Mouse (Mus musculus) intestine, embryonic 14.5 days (tissue): ENCODE measurements at regions not wholly inside any gene's neighbourhood (a gene's known extent, or its start where the extent isn't known, plus 50 kb on each side); places are given as distances from the start of the nearest gene placed in this dataset.

ENCODE experiments used
- ATAC-seq: fragments of 200-750 bp; cut with Nextera tagmentation; replicated peaks from 2 replicates; pipeline ENCODE4 v1.8.0; 2017; ENCODE audit warnings: low read depth, moderate number of reproducible peaks, moderate TSS enrichment, moderate library complexity; ENCODE audit not compliant: low FRiP score, low TSS enrichment
- DNase-seq: peaks from one replicate; pipeline ENCODE4 v3.0.0-alpha.2; 2018; ENCODE audit warnings: low spot score
- H3K27ac ChIP-seq: fragments of 300-500 bp; sonication (generic); 2 replicates; pipeline ENCODE4 v1.5.1; 2014; ENCODE audit warnings: low read depth, mild to moderate bottlenecking, control low read depth
- H3K27me3 ChIP-seq: fragments of 300-500 bp; sonication (generic); replicated peaks from 2 replicates; pipeline ENCODE4 v1.6.1; 2014; ENCODE audit warnings: low read length, control low read depth; ENCODE audit not compliant: control insufficient read depth, insufficient read depth
- H3K36me3 ChIP-seq: fragments of 300-500 bp; sonication (generic); 2 replicates; pipeline ENCODE4 v1.6.1; 2014; ENCODE audit warnings: low read length, control low read depth; ENCODE audit not compliant: control insufficient read depth, insufficient read depth
- H3K4me1 ChIP-seq: fragments of 300-500 bp; sonication (generic); replicated peaks from 2 replicates; pipeline ENCODE4 v1.6.1; 2014; ENCODE audit warnings: low read length, control low read depth, mixed read lengths; ENCODE audit not compliant: control insufficient read depth, insufficient read depth
- H3K4me2 ChIP-seq: fragments of 300-500 bp; sonication (generic); 2 replicates; pipeline ENCODE4 v1.6.1; 2014; ENCODE audit warnings: low read length
- H3K4me3 ChIP-seq: fragments of 300-500 bp; sonication (generic); 2 replicates; pipeline ENCODE4 v1.5.1; 2014; ENCODE audit warnings: low read depth, low read length, control low read depth, mixed read lengths
- H3K9ac ChIP-seq: fragments of 300-500 bp; sonication (generic); 2 replicates; pipeline ENCODE4 v1.6.1; 2014; ENCODE audit warnings: mild to moderate bottlenecking, low read length
- H3K9me3 ChIP-seq: fragments of 300-500 bp; sonication (generic); 2 replicates; pipeline ENCODE4 v1.6.1; 2016; ENCODE audit warnings: low read length, control low read depth; ENCODE audit not compliant: control insufficient read depth
- WGBS: fragments of 180-500 bp; shearing (Covaris S2); extraction: QIAGEN DNeasy Blood & Tissue Kit; methylation state at CpG from one replicate; pipeline ENCODE4 v1.1.7; 2014; 5-methylcytosine and 5-hydroxymethylcytosine counted together

DNA sequence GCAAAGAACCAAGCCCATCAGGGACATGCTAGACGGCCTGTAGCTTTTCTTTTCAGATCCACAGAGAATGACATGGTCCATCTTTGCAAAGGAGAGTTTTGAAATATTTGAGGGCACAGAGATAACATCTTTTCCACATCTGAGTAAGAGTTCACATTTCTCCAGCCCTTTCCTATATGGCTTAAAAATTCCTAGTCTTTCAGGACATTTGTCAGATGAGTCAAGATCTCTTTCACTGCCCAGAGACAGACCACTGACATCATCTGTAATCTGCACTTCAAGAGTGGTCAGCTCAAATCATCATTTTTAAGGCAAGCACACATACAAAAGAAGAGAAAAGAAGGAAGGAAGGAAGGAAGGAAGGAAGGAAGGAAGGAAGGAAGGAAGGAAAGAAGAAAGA lies 397.3 kb downstream of the Ttll7 start:
- Histone ChIP-seq H3K36me3 (no peaks in the 10 kb centered on the region), H3K27me3 (no peaks in the 10 kb centered on the region), H3K4me2 (no peak overlapping the region), H3K9ac (no peak overlapping the region), H3K4me1 (no peaks in the 10 kb centered on the region; the same call in 1 of the 2 replicates), H3K27ac (no peak overlapping the region), H3K9me3 (no peaks in the 10 kb centered on the region), H3K4me3 (no peak overlapping the region)
- WGBS, result 90% methylated on average over 1 of the region's 1 CpGs
- no peak for DNase-seq
- no peak for ATAC-seq

DNA sequence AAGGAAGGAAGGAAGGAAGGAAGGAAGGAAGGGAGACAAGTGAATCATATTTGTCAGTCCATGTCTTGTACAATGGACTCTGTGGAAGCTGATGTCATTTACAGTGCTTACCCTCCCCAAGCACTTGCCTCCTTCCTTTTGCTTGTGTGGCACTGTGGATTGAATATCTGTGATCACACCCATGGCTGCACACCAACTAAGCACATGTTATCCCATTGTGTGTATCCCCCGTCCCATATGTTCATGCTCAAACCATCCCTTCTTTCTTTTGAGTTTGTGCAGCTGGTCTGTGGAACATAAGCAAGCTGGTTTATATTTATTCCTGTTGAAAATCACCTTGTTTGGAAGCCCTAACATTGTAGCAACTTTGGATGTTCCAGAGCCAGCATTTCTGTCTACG lies 397.7 kb downstream of the Ttll7 start:
- no peak overlapping the region for H3K9ac ChIP-seq
- no peaks in the 10 kb centered on the region; the same call in 1 of the 2 replicates for H3K4me1 ChIP-seq
- H3K36me3 ChIP-seq, result no peaks in the 10 kb centered on the region
- no peaks in the 10 kb centered on the region for H3K27me3 ChIP-seq
- no peak overlapping the region for H3K4me3 ChIP-seq
- H3K9me3 ChIP-seq, result no peaks in the 10 kb centered on the region
- WGBS, result 83% methylated on average over 2 of the region's 2 CpGs
- ATAC-seq, result no peak
- H3K4me2 ChIP-seq, result no peak overlapping the region
- H3K27ac ChIP-seq, result no peak overlapping the region
- DNase-seq, result no peak

DNA sequence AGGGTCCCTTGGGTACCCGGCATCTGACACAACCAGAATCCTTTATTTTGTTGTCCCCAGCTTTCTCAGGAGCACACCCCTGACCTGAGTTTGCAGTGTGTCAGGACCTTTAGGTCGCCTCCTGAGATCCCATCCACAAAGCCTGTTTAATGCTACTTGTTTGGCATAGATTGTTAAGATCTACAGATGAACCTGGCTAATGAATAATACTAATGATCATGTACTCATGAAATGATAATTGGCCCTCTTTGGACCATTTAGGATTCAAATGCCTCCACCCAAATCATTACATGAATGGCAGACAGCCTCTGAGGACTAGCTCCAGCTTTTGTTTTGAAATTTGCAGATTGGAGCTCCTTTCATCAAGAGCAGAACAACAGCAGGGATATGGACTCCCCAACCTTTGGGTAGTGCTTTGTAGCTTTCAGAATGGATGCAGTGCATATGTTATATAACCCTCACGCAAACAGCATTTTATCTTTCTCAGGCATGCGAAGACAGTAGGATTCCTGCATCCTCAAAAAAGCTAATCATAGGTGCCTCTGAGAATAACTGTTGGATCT lies 400.1 kb downstream of the Ttll7 start:
- Histone ChIP-seq H3K27me3 (no peaks in the 10 kb centered on the region), H3K4me1 (no peaks in the 10 kb centered on the region; the same call in 1 of the 2 replicates), H3K4me2 (no peak overlapping the region), H3K4me3 (no peak overlapping the region), H3K27ac (no peak overlapping the region), H3K36me3 (no peaks in the 10 kb centered on the region), H3K9ac (no peak overlapping the region), H3K9me3 (no peaks in the 10 kb centered on the region)
- WGBS, result 68% methylated on average over 4 of the region's 4 CpGs
- ATAC-seq, result no peak
- no peak for DNase-seq

DNA sequence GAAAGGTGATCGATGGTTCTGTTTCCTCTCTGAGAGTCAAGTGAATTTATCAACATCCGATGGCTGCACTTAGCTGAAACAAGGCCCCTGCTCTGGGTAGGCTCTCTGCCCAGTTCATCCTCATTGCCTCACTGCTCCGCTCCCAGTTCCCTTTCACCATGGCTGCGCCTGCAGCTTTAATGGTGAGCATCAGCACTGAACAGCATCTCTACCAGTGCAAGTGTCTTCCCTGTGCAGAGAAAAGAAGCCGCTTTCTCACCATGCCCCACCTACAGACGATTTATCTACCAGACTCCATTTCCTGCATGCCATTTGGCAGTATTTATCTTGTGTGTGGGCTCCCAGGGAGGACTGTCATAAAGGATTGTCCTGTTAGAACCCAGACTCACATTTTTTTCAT lies 400.6 kb downstream of the Ttll7 start:
- Histone ChIP-seq H3K27ac (no peak overlapping the region), H3K36me3 (no peaks in the 10 kb centered on the region), H3K4me2 (no peak overlapping the region), H3K9me3 (no peaks in the 10 kb centered on the region), H3K4me1 (no peaks in the 10 kb centered on the region; the same call in 1 of the 2 replicates), H3K9ac (no peak overlapping the region), H3K4me3 (no peak overlapping the region), H3K27me3 (no peaks in the 10 kb centered on the region)
- no peak for DNase-seq
- WGBS, result 29% methylated on average over 6 of the region's 6 CpGs
- 0 out of 2 replicates have a peak, but pooled peaks have one; percentile 5 for ATAC-seq

DNA sequence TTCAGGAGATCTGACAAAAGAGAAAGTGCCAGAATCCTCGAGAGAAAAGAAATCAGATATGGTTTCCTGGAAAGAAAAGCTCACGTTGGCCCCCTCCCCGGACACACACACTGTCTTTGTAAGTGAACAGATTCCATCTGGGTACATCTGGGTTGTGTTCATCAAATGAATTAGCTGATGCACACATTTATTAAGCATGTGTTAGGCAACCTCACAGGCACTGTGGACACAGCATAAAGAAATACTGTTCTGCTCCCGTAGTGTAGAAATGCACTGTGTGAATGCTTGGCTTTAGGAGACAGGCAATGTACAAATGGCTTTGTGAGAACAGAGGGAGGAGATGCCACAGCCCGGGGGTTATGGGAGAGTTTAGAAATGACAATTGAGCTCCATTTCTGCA lies 402.3 kb downstream of the Ttll7 start:
- DNase-seq (no peak), ATAC-seq (no peak)
- H3K4me1 ChIP-seq, result no peaks in the 10 kb centered on the region; the same call in 1 of the 2 replicates
- no peaks in the 10 kb centered on the region for H3K36me3 ChIP-seq
- no peak overlapping the region for H3K9ac ChIP-seq
- no peaks in the 10 kb centered on the region for H3K27me3 ChIP-seq
- 53% methylated on average over 5 of the region's 5 CpGs for WGBS
- no peak overlapping the region for H3K4me2 ChIP-seq
- no peaks in the 10 kb centered on the region for H3K9me3 ChIP-seq
- H3K27ac ChIP-seq, result no peak overlapping the region
- no peak overlapping the region for H3K4me3 ChIP-seq

DNA sequence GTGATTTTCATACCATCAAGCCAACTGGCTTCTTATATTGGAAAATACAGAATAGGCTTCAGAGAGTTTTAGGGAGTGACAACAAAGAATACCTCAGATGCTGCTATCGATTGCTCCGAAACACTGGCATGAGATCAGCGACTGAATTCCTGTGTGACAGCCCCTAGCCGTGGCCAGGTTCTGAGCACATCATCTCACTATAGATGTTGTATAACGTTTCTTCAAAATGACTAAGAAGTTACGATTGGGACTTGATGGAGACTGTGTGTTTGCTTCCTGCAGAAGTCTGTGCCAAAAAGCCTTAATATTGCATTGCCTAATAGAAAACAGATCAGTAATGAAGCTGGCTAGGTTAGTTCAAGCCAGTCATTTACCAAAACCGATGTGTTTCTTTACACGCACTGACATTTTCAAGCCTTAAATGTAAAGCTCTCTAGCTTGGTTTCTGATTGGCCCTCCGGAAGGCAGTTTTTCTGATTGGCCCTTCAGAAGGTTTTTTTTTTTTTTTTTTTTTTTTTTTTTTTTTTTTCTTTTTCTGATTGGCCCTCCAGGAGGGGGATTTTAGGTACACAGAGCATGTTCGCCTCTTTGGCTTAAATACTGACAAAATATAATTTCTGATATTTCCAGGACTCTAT lies 408.9 kb downstream of the Ttll7 start:
- no peak overlapping the region for H3K9ac ChIP-seq
- no peaks in the 10 kb centered on the region for H3K9me3 ChIP-seq
- ATAC-seq, result no peak
- 81% methylated on average over 10 of the region's 10 CpGs for WGBS
- no peak for DNase-seq
- H3K27ac ChIP-seq, result no peak overlapping the region
- no peaks in the 10 kb centered on the region for H3K27me3 ChIP-seq
- no peak overlapping the region for H3K4me2 ChIP-seq
- H3K4me3 ChIP-seq, result no peak overlapping the region
- H3K4me1 ChIP-seq, result no peaks in the 10 kb centered on the region
- H3K36me3 ChIP-seq, result no peaks in the 10 kb centered on the region

DNA sequence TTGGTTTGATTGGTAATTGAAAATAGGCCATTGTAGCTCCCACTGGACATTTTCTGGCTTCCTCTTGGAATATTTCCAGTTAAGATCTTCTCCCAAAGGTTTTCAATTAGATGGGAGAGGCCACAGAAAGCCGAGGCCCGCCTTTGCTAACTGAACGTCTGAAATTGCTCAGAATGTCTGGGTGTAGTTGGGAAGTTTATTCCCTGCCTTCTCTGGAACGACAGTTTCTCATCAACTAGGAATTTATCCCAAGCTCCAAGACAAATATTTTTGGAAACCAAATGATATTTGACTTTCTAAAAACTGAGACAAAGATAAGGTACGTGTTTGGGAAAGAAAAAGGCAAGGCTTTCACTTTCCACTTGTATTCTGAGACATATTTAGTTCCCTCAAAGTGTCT lies 414.4 kb downstream of the Ttll7 start:
- H3K27ac ChIP-seq, result no peak overlapping the region
- no peak overlapping the region for H3K9ac ChIP-seq
- DNase-seq (no peak), ATAC-seq (no peak)
- H3K4me1 ChIP-seq, result no peaks in the 10 kb centered on the region
- H3K27me3 ChIP-seq, result no peaks in the 10 kb centered on the region
- no peaks in the 10 kb centered on the region for H3K36me3 ChIP-seq
- WGBS, result 58% methylated on average over 5 of the region's 5 CpGs
- no peak overlapping the region for H3K4me2 ChIP-seq
- H3K9me3 ChIP-seq, result no peaks in the 10 kb centered on the region
- H3K4me3 ChIP-seq, result no peak overlapping the region

DNA sequence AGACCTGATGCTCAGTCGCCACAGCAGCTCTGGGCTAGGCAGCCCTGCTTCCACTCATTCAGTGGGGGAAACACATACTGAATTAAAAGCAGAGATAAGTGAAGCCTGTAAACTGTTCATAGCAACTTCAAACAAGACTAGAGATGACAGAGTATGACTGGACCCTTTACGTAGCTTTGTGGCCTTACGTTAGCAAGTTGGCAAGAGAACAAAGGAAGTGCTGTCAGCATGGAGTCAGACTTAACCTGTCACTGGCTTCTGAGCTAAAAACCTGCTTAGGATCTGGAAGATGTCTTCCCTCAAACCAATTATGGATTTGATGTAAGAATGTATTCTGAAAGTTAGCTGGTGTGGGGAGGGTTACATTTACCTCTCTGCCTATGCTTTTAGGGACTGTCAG lies 421.3 kb downstream of the Ttll7 start:
- Histone ChIP-seq H3K9ac (no peak overlapping the region), H3K4me2 (no peak overlapping the region), H3K27ac (no peak overlapping the region), H3K4me1 (no peaks in the 10 kb centered on the region), H3K9me3 (no peaks in the 10 kb centered on the region), H3K36me3 (no peaks in the 10 kb centered on the region), H3K27me3 (no peaks in the 10 kb centered on the region), H3K4me3 (no peak overlapping the region)
- 40% methylated on average over 3 of the region's 3 CpGs for WGBS
- ATAC-seq (no peak), DNase-seq (no peak)

DNA sequence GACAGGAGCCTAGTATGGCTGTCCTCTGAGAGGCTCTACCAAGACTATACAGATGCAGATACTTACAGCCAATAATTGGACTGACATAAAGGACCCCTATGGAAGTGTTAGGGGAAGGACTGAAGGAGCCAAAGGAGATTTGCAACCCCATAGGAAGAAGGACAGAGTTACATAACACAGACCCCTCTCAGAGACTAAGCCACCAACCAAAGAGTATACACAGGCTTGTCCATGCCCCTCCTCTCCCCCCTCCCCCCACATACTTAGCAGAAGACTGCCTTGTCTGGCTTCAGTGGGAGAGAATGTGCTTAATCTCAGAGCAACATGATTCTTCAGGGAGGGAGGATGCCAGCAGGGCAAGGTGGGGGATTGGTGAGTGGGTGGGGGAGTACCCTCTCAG lies 426.4 kb downstream of the Ttll7 start:
- ATAC-seq (no peak), DNase-seq (no peak)
- no peaks in the 10 kb centered on the region for H3K4me1 ChIP-seq
- H3K27ac ChIP-seq, result no peak overlapping the region
- H3K27me3 ChIP-seq, result no peaks in the 10 kb centered on the region
- no peaks in the 10 kb centered on the region for H3K36me3 ChIP-seq
- H3K4me3 ChIP-seq, result no peak overlapping the region
- H3K4me2 ChIP-seq, result no peak overlapping the region
- H3K9ac ChIP-seq, result no peak overlapping the region
- no peaks in the 10 kb centered on the region for H3K9me3 ChIP-seq
